Mouse (Mus musculus) hematopoietic stem cell, adult 5-6 weeks (primary cell): Measurements from ENCODE around the gene Slc22a20. TPM values are rescaled to one million over a fixed set of nuclear protein-coding genes. Genes with fewer than 3 reads are reported as not detected.

Experiments used
- ATAC-seq, 2 experiments: fragments of 125-278 bp in 1 of 2; replicated peaks in 1 of 2; 2 replicates each; pipeline ENCODE4 v1.8.0; 2016 to 2017; ENCODE audit warnings: inconsistent platforms in 2 of 2, mild to moderate bottlenecking in 2 of 2, moderate number of reproducible peaks in 2 of 2, low read depth in 1 of 2, moderate TSS enrichment in 1 of 2; ENCODE audit not compliant: low FRiP score in 2 of 2, poor library complexity in 2 of 2, severe bottlenecking in 2 of 2, insufficient read depth in 1 of 2, low TSS enrichment in 1 of 2
- total RNA-seq: library from RNA; stranded (forward); fragments of 172-1452, 232-1000 nt; gene quantifications from 2 replicates; pipeline ENCODE4 v1.2.3, GENCODE M21; 2017

The Slc22a20 gene
- total RNA-seq, 1 experiment from 2014 or later = not detected

DNA sequence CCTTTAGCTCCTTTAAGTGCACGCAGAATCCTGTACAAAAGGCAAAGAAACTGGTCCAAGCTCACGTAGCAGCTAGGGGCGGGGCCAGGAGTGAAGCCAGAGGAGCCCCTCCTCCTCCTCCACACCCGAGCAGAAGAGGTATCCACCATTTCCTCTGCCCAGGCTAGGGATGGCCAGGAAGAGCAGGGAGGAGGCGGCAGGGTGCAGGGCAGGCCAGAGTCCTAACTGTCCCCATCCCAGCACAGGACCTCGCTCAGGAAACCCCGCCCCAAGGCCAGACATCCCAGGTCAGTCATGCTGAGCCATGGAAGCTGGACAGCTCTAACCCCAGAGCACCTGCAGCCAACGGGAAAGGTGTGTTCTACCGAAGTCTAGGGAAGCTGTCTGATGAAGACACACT, 64.2 kb downstream of the Slc22a20 start:
- no peak for ATAC-seq

Other genes with a start within 250 kb of the Slc22a20 start
- 23.5 and 46.0 TPM in 2 replicates for gene Ltbp3, start 245.2 kb downstream of the Slc22a20 start, total RNA-seq
- gene Scyl1, start 214.7 kb downstream of the Slc22a20 start, total RNA-seq = 22.5 and 30.9 TPM in 2 replicates
- gene Frmd8, start 110.9 kb downstream of the Slc22a20 start, total RNA-seq = 26.4 and 31.8 TPM in 2 replicates
- gene Slc25a45, start 108.3 kb downstream of the Slc22a20 start, total RNA-seq = 48.1 and 60.3 TPM in 2 replicates
- gene Tigd3, start 92.0 kb downstream of the Slc22a20 start, total RNA-seq = 2.4 and 2.6 TPM in 2 replicates
- 121 and 154 TPM in 2 replicates for gene Dpf2, start 73.1 kb downstream of the Slc22a20 start, total RNA-seq
- gene Cdc42ep2, start 61.3 kb downstream of the Slc22a20 start, total RNA-seq = 0.25 TPM in 1 of 2 replicates, not detected in the other
- 39.6 and 68.5 TPM in 2 replicates for gene Pola2, start 21.9 kb downstream of the Slc22a20 start, total RNA-seq
- 32.4 and 37.5 TPM in 2 replicates for gene Capn1, start 29.8 kb upstream of the Slc22a20 start, total RNA-seq
- gene Syvn1, start 60.4 kb upstream of the Slc22a20 start, total RNA-seq = 7.0 and 9.4 TPM in 2 replicates
- gene Mrpl49, start 71.6 kb upstream of the Slc22a20 start, total RNA-seq = 37.0 and 38.9 TPM in 2 replicates
- 1,306 and 2,041 TPM in 2 replicates for gene Fau, start 71.7 kb upstream of the Slc22a20 start, total RNA-seq
- 8.3 and 11.5 TPM in 2 replicates for gene Znhit2, start 75.0 kb upstream of the Slc22a20 start, total RNA-seq
- gene Tm7sf2, start 82.2 kb upstream of the Slc22a20 start, total RNA-seq = 1.3 and 3.0 TPM in 2 replicates
- 46.8 and 52.8 TPM in 2 replicates for gene Vps51, start 91.1 kb upstream of the Slc22a20 start, total RNA-seq
- not detected in 2 replicates for gene Tmem262, start 93.9 kb upstream of the Slc22a20 start, total RNA-seq
- gene Gm28374, start 96.1 kb upstream of the Slc22a20 start, total RNA-seq = not detected in 2 replicates
- gene Zfpl1, start 98.8 kb upstream of the Slc22a20 start, total RNA-seq = 23.5 and 68.8 TPM in 2 replicates
- 25.8 and 26.8 TPM in 2 replicates for gene Cdca5, start 98.8 kb upstream of the Slc22a20 start, total RNA-seq
- 1.3 and 1.5 TPM in 2 replicates for gene AC131692.1, start 108.3 kb upstream of the Slc22a20 start, total RNA-seq
- 0.13 TPM in 1 of 2 replicates, not detected in the other for gene Naaladl1, start 119.6 kb upstream of the Slc22a20 start, total RNA-seq
- gene Sac3d1, start 132.5 kb upstream of the Slc22a20 start, total RNA-seq = 5.0 and 6.8 TPM in 2 replicates
- 3.4 and 13.4 TPM in 2 replicates for gene Snx15, start 142.2 kb upstream of the Slc22a20 start, total RNA-seq
- gene Batf2, start 154.8 kb upstream of the Slc22a20 start, total RNA-seq = 3.3 and 5.6 TPM in 2 replicates
- 24.9 and 37.0 TPM in 2 replicates for gene Arl2, start 155.4 kb upstream of the Slc22a20 start, total RNA-seq
- gene Majin, start 198.2 kb upstream of the Slc22a20 start, total RNA-seq = not detected in 2 replicates
- 1.3 TPM in 1 of 2 replicates, not detected in the other for gene Gpha2, start 240.2 kb upstream of the Slc22a20 start, total RNA-seq
- 5.5 and 6.2 TPM in 2 replicates for gene Ppp2r5b, start 249.7 kb upstream of the Slc22a20 start, total RNA-seq